9 mouse cellular contexts compared by ENCODE assay signal in genomic region chr3:88296110-88296560, GRCm38 (mm10). TPM values are rescaled to one million over a fixed set of nuclear protein-coding genes. Genes with fewer than 3 reads are reported as not detected.
A peak's percentile ranks its signal among the peaks of the same experiment; 100 is the strongest.
DNase-seq lines count a peak whose midpoint lies in the region; ATAC-seq and TF ChIP-seq lines count a peak whose summit lies in the region.
"Had no signal": no experiment of that assay in that cellular context is flagged by ENCODE, and none has a peak within 500 bp of the region (broad histone marks: within the 10 kb centered on the region; RNA-seq: fewer than 3 reads in every experiment).

No protein-coding gene starts in this region.

- intact Hi-C loops in left cerebral cortex, adult 2 months (cut with DNase I) = no loop called here

- H3K9me3 ChIP-seq in hindbrain, embryonic 12.5 days (replicated peaks) = no peaks in the 10 kb centered on the region
- H3K9me3 ChIP-seq in midbrain, embryonic 15.5 days = no peaks in the 10 kb centered on the region

- DNase-seq in left cerebral cortex, adult 2 months (ENCODE audit: extremely low spot score in 1 of 2, low spot score in 2 of 2) = no peak
- DNase-seq in left cerebral cortex, adult 18-20 months (ENCODE audit: low spot score in 2 of 2) = no peak
- DNase-seq in c-Kit-positive CD71-positive TER-119-positive erythroid progenitor cells, embryonic 14.5 days (ENCODE audit: low spot score) = peak; percentile 69
- no peak for DNase-seq in adipocyte (ENCODE audit: low spot score)
- no peak for DNase-seq in urinary bladder, postnatal 25 days (ENCODE audit: low spot score)

- peaks cover 17% of the 10 kb centered on the region for H3K36me3 ChIP-seq in hindbrain, embryonic 12.5 days
- H3K36me3 ChIP-seq in midbrain, embryonic 15.5 days (replicated peaks) = peaks cover 17% of the 10 kb centered on the region

- ATAC-seq in hindbrain, embryonic 12.5 days (ENCODE audit: low FRiP score) = peak; percentile 39
- peak; percentile 55 for ATAC-seq in midbrain, embryonic 15.5 days (replicated peaks)
- no peak for ATAC-seq in cerebellum, adult (ENCODE audit: insufficient number of reproducible peaks, low FRiP score, low TSS enrichment)

- peak overlapping the region; percentile 95 for H3K27ac ChIP-seq in left cerebral cortex, adult 2 months
- peak overlapping the region; percentile 87 for H3K27ac ChIP-seq in hindbrain, embryonic 12.5 days
- H3K27ac ChIP-seq in midbrain, embryonic 15.5 days = peak overlapping the region; percentile 86

- 1% methylated on average over 12 of the region's 12 CpGs for WGBS in hindbrain, embryonic 12.5 days
- WGBS in midbrain, embryonic 15.5 days = 1% methylated on average over 12 of the region's 12 CpGs

- H3K4me1 ChIP-seq in hindbrain, embryonic 12.5 days = peaks cover 16% of the 10 kb centered on the region
- peaks cover 21% of the 10 kb centered on the region for H3K4me1 ChIP-seq in midbrain, embryonic 15.5 days

- H3K4me2 ChIP-seq in hindbrain, embryonic 12.5 days (replicated peaks) = peak overlapping the region; percentile 59
- peak overlapping the region; percentile 62 for H3K4me2 ChIP-seq in midbrain, embryonic 15.5 days

- H3K4me3 ChIP-seq in left cerebral cortex, adult 2 months = peak overlapping the region; percentile 91
- H3K4me3 ChIP-seq in hindbrain, embryonic 12.5 days = peak overlapping the region; percentile 83
- H3K4me3 ChIP-seq in midbrain, embryonic 15.5 days = peak overlapping the region; percentile 73

- H3K27me3 ChIP-seq in hindbrain, embryonic 12.5 days = no peaks in the 10 kb centered on the region
- no peaks in the 10 kb centered on the region for H3K27me3 ChIP-seq in midbrain, embryonic 15.5 days (replicated peaks)

- no peak for TF ChIP-seq CTCF in left cerebral cortex, adult 2 months (IDR thresholded peaks at IDR 0.05)

- H3K9ac ChIP-seq in hindbrain, embryonic 12.5 days = peak overlapping the region; percentile 59
- H3K9ac ChIP-seq in midbrain, embryonic 15.5 days = peak overlapping the region; percentile 36

RNA-seq across cellular contexts. Expression of gene Tsacc, which starts 0.7 kb away (rescaled TPM):
- total RNA-seq in left cerebral cortex, adult 2 months (2021) = 1 to 10 TPM; 3.7 to 3.8 TPM
- 1 to 10 TPM; 2.9 to 4.6 TPM for total RNA-seq in left cerebral cortex, adult 18-20 months (2021)
- 10.1 and 11.2 TPM in 2 replicates for polyA plus RNA-seq in hindbrain, embryonic 12.5 days (2016; fragmentation: Nextera tagmentation; extraction: Ambion mirVana)
- 8.7 and 9.9 TPM in 2 replicates for polyA plus RNA-seq in midbrain, embryonic 15.5 days (2015; fragmentation: Nextera tagmentation; extraction: Ambion mirVana)

RNA-seq across cellular contexts. Expression of gene Cct3, which starts 0.8 kb away (rescaled TPM):
- 100 to 1,000 TPM; 168 to 170 TPM for total RNA-seq in left cerebral cortex, adult 2 months (2021)
- total RNA-seq in left cerebral cortex, adult 18-20 months (2021) = 100 to 1,000 TPM; 188 to 189 TPM
- polyA plus RNA-seq in hindbrain, embryonic 12.5 days (2016; fragmentation: Nextera tagmentation; extraction: Ambion mirVana) = 523 and 555 TPM in 2 replicates
- 442 and 444 TPM in 2 replicates for polyA plus RNA-seq in midbrain, embryonic 15.5 days (2015; fragmentation: Nextera tagmentation; extraction: Ambion mirVana)

RNA-seq across cellular contexts. Expression of gene Gm38392, which starts 9.1 kb away (rescaled TPM):
- under 1 TPM in 1 of 2 experiments, not detected in 1; 0.59 TPM for total RNA-seq in left cerebral cortex, adult 2 months (2021)
- total RNA-seq in left cerebral cortex, adult 18-20 months (2021) = under 1 TPM; 0.37 to 0.42 TPM
- polyA plus RNA-seq in hindbrain, embryonic 12.5 days (2016; fragmentation: Nextera tagmentation; extraction: Ambion mirVana) = 0.22 TPM in 1 of 2 replicates, not detected in the other
- not detected in 2 replicates for polyA plus RNA-seq in midbrain, embryonic 15.5 days (2015; fragmentation: Nextera tagmentation; extraction: Ambion mirVana)
- polyA plus RNA-seq: brain, embryonic 14.5 days had no signal

RNA-seq across cellular contexts. Expression of gene Glmp, which starts 28.7 kb away (rescaled TPM):
- 10 to 100 TPM; 77.5 to 91.1 TPM for total RNA-seq in left cerebral cortex, adult 2 months (2021)
- total RNA-seq in left cerebral cortex, adult 18-20 months (2021) = 10 to 100 TPM; 85.6 to 87.3 TPM
- polyA plus RNA-seq in hindbrain, embryonic 12.5 days (2016; fragmentation: Nextera tagmentation; extraction: Ambion mirVana) = 142 and 145 TPM in 2 replicates
- polyA plus RNA-seq in midbrain, embryonic 15.5 days (2015; fragmentation: Nextera tagmentation; extraction: Ambion mirVana) = 106 and 107 TPM in 2 replicates

RNA-seq across cellular contexts. Expression of gene Tmem79, which starts 39.8 kb away (rescaled TPM):
- total RNA-seq in left cerebral cortex, adult 2 months (2021) = 1 to 10 TPM; 1.2 to 1.4 TPM
- total RNA-seq in left cerebral cortex, adult 18-20 months (2021) = 1 to 10 TPM in 1 of 2 experiments, under 1 TPM in 1; 0.96 to 2.4 TPM
- 1.7 and 2.1 TPM in 2 replicates for polyA plus RNA-seq in hindbrain, embryonic 12.5 days (2016; fragmentation: Nextera tagmentation; extraction: Ambion mirVana)
- 1.1 and 1.6 TPM in 2 replicates for polyA plus RNA-seq in midbrain, embryonic 15.5 days (2015; fragmentation: Nextera tagmentation; extraction: Ambion mirVana)
